Mouse (Mus musculus): ENCODE data around the gene Mboat2.

Mboat2 gene

DNA sequence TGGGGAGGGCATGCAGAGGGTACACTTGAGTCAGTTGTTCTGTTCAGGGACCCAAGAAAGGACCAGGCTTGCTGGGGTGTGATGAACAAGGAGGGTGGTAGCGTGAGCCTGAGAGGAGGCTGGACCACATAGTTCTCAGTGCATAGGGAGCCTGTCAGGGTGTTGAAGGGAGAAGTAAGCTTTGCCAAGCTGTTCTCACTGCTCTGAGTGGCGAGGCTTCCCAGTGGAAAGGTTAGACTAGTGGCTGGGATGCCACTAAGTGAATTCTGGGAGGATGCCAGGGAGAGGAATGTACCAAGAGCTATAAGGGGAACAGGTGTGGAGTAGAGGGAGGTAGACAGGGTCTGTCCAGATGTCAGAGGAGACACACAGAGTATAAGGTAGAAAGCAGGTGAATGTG, 77.2 kb downstream of the Mboat2 start:
- no peak for DNase-seq

DNA sequence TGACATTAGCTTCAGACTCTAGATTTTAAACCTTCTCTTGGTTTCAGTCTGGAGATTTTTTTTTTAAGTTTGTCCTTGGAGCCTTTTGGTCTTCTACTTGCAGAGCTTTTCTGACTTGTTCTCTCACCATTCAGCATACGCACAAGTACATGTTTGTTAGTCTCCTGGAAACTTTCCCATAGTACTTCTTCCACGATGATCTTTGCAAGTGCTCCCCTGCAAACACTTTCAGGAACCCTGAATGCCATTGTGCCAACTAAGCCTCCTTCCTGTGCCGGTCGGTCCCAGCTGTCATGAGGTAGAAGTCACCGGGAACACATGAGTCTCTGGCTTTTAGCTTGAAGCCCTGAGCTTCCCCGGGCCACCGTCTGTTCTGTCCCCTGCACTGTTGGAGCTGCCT, 79.0 kb downstream of the Mboat2 start:
- DNase-seq = no peak

DNA sequence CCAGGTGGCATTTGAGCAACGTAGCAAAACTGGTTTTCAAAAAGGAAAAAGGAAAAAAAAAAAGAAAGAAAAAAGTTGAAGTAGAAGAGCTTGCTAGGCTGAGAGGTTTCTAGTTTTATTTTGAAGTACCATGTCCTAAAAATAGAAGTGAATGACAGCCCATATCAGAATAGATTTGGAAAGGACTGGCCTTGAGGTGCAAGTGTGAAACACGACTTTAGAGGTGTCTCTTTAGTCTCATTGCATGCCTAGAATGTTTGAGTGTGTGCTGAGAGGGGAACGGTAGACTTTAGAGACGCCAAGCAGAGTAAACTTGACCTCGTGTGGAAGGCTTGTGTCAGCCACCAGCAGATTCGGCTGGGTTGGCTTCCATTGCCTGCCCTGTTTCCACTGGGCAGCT, 81.5 kb downstream of the Mboat2 start:
- no peak for DNase-seq

DNA sequence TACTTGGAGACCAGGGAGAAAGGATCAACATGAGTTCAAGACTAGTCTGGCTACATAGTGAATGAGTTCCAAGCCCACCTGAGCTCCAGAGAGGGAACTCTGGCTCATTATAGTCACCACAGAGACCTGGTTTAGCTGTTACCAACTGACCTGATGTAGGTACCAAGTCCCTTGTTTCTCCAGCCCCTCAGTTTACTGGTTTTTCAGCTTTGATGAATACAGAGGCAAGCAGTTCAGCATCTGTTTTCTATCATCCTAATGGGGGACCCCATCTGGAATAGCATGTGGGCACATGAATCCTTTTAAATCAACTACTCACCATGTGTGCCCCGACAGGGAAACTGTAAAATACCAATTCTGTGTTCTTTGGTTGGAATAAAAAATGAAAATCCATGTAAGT, 82.2 kb downstream of the Mboat2 start:
- DNase-seq = no peak

DNA sequence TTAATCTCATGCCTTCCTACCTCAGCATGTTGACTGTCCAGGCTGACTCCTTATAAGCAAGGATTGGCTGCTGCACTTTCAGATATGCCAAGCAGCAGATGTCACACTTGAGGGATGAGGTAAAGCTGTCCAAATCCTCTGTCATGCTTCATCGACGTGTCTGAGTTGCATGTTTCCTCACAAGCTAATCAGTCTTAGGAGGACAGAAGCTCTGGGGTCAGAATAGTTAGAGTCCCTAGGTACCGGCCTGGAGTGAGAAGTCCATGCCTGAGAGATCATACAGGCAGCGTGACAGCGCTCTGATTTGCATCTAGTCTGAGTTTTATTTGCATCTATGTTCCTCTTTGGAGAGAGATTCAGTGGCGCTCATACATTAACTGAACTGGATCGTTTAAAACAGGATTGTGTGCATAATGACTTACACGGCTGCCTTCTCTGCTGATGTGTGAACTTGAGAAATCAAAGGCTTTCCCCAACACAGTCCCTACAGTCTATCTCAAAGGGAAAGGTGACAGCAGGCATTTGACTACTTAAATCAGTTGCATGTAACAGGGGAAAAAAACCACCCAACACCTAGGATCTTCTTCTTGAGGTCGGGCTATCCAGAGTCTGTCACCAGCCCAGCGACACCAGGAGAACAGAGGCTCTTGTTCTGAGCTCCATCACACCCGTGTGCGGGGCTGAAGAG, 88.0 kb downstream of the Mboat2 start:
- DNase-seq = no peak

DNA sequence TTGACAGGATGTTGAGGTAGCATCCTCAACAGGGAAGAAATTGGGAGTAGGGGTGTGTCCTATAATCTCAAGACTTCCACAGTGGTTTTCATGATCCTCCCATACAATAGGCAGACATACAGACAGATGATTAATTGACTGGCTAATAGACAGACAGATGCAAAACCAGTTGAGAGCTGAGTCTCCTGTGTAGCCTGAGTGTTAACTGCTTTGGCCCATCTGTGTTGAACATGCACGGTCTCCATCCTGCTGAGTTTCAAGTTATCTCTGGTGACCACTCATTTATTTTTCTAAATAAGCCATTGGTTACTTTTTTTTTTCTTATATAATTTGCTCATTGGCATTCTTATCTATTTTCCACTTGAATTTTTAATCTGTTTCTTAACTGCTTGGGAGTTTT, 90.2 kb downstream of the Mboat2 start:
- no peak for DNase-seq

DNA sequence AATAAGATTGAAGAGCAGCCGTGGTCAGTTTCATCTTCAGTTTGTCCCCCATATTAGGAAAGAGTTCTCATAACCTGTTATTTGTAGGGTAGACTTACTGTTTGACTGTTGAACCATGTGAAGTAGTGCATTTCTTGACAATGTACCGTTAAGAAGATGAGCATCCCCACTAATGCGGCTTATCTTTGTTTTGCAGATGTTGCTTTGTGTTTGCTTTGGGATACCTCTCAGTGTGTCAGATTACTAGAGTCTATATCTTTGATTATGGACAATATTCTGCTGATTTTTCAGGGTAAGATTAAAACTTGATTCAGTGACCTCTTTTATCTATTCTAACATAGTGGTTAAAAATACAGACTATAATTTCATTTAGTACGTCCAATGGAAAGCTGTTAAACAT, 93.3 kb downstream of the Mboat2 start:
- DNase-seq = no peak

DNA sequence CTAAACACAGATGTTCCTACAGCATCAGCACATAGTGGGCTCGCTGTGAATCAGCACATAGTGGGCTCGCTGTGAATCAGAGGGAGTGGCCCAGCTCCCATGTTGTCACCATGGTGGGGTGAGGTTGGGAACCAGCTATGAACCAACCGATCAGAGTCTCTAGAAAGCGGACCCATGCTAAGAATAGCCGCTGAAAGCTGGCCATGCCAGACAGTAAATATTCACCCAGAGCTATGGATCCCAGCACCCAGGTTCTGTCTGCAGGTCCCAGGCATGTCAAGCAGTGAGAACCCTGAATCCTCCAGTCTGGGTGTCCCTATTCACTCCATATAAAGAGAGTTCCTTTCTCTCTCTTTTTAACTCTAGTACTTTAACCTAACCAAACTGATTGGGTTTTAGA, 94.6 kb downstream of the Mboat2 start:
- no peak for DNase-seq

DNA sequence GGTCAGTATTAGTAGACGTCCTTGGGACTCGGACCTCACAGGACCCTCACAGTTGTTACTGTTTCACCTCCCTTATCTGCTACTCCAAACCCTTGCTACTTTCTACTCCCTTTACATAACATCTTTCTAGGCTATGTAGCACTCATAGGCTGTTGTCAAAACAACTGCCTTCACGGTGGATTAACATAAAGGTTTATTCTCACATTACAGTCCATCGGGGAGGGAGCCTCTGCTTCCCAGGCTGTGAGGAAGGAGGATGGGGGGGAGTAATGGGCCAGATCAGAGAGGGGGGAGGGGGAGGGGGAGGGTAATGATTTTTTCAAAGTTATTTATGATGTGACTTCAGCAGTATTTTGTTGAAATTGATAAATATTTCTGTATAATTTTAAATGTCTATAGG, 95.0 kb downstream of the Mboat2 start:
- no peak for DNase-seq

DNA sequence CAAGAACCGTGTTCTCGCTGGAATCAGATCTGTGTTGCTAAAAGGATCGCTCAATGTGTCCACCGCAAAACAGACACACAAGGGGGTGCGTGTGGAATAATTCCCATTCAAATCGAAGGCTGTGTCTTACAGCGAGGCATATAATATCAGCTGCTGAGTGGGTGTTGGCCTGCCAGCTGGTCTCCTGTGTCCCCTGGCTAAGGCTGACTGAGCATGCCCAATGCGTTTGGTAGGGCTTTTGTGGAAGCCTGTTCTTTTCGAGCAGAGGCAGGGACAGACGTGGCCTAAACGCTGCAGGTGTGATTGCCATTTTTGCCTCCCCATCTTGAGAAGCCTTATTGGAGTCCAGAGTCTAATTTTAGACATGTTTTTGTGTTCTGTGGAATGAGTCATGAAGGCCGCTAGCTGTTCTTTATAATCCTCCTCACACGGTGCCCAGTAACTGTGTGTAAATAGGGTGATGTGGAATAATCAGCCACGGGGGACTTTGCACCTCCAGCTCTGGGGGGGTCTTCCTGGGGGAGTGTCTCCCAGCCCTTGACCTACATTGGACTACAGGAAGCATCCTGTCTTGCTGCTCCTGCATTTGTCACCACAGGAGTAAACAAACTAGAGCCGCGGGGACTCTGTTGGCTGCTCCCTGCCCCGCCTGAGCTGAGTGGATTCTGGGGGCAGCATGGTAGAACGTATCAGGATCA, 97.5 kb downstream of the Mboat2 start:
- no peak for DNase-seq

DNA sequence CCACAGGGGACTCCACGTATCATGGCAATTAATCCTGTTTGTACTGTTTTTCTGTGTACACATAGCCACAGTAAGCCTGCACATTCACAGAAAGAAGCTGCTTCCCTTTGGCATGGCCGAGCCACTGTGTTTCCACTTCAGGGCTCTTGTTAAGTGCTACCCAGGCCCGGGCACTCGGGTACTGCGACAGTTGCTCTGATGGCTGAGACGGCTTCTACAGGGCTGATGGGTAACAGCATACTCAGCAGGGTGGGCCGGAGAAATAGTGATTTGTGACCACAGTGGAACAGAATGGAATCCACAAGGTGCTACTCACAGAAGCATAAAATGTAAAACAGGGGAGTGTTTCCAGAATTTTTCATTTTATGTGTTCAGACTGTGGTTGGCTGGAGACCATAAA, 98.4 kb downstream of the Mboat2 start:
- no peak for DNase-seq

DNA sequence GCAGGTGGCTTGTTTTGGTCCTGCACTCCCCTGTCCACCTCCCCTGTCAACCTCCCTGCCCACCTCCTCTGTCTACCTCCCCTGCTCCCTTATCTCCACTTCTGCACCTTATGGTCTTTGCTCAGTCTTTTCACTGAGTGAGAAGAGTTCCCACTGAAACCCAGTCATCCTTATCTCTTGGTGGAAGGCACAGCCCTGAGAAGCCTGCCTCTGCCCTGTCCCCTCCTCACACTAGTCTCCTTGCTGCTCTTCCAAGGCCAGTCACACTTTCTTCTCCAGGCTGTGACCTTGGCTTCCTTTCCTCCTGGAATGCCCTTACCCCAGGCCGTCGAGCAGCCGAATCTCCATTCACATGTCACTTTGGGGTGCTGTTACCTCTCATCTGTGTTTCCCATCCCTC, 100.1 kb downstream of the Mboat2 start:
- no peak for DNase-seq

DNA sequence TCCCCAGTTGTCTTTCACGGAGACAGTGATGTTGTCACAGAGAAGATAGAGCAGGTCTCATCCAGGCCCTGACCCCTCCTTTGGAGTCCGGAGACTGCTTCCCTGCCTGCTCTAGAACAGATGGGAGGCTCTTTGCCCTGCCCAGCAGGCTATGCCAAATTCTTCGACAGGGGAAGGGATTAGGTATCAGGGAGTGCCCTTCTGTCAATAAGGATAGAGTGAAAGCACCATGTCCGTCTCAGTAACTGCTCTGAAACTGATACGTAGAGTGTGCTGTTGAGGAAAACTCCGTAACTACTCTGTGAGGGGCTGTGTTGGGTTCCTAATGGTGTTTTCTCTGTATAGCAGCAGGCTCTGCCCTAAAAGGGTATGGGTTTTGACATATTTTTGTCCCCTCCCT, 101.4 kb downstream of the Mboat2 start:
- DNase-seq = no peak

DNA sequence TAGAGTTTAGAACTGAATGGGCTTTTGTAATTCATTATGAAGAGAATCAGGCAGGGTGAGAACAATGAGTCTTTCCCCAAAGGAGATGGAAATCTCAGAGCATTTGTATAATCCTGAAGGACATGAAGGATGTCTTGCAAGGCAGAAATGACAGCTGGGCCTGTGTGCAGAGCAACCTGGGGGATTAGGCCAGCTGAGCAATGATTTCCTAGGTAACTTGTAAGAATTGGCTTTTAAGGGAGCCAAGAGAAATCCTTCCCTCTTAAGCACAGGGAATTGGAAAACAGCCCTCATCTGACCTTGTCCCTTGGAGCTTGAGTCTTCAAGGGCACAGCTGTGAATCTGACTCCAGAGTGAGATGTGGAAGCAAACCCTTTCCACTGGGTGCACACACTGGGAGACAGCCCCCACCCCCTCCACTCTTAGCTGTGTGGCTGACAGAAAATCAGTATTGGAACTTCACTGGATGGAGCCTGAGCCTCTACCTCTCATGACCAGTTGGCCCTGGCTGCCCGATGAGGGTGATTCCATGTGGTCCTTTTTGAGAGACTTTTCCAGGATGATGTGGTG, 102.6 kb downstream of the Mboat2 start:
- no peak for DNase-seq

DNA sequence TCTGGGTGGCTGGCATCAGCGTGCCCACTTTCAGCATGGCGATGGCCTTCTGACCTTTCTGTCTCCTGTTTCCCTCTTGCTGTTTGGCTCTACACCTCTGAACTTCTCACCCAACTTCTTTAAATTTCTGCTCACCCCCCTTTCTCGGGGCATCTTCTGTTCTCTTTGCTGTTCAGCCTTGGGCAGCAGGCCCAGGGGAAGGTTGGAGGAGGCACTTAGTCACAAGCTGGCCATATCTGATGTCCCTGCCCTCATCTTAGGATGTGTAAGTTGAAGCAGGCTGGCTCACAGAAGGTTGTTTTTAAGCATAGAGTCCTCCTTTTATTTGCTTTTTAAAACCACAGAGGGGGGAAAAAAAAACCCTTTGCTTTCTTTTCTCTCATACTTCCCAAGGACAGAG, 103.3 kb downstream of the Mboat2 start:
- DNase-seq = no peak

DNA sequence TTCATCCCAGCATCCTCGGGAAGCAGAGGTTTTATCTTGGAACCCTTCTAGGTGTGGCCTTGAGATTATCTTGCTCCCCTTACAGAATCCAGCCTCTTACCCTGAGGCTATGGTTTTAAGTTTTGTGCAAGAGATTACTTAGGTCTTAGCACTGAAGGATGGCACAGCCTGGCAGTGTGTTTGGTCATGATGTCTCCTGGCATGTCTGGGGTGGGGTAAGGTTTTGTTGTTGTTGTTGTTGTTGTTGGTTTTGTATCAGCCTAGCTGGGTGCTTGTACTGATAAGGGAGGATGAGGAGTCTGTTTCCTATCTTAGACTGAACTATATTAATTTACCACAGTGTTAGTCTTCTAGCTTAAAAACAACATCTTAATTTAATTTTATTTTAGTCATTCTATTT, 105.6 kb downstream of the Mboat2 start:
- no peak for DNase-seq

DNA sequence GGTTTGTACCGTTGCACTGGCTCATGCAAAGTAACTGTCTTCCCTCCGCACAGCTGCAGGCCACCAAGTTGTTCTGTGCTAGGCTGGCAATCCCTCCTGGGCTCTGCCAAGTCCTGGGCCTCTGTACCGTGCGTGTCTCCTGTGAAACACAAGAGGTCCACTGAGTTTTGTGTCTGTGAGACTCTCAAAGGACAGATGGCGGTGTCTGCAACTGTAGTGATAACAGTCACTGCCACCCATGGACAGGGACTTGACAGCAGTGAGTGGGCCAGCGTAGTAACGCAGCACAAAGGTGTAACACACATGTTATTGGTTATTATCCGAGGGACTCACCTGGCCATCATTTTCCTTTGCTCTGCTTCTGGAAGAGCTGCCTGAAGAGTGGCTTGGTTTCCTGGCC, 108.7 kb downstream of the Mboat2 start:
- DNase-seq = no peak

DNA sequence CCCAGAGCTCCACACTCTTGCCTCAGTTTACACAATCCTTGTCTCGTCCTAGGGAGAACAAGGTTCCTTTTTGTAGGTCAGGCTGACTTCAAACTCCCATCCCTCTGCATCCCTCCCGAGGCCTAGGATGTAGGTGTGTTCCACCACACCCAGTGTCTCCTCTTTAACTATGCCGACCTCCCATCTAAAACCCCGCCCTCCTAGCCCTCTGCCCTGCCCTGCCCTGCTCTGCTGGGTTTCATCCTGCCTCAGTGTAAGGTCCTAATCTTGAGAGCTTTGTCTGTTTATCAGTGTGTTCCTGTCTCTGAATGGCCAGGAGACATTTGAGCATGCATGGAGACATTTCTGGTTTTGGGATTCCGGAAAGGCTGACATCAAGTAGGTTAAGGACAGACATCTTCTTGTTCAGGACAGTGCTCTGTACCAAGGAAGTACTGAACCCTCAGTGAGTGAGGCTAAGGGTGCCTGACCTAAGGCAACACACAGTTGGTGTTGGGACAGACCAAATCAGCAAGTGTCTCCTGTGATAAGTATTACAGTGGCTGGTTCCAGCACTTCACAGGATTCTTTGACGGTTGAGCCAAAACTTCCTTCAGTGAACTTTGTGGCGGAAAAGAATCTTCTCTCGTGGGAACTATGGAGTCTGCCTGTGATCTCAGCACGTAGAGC, 112.1 kb downstream of the Mboat2 start:
- DNase-seq = no peak

DNA sequence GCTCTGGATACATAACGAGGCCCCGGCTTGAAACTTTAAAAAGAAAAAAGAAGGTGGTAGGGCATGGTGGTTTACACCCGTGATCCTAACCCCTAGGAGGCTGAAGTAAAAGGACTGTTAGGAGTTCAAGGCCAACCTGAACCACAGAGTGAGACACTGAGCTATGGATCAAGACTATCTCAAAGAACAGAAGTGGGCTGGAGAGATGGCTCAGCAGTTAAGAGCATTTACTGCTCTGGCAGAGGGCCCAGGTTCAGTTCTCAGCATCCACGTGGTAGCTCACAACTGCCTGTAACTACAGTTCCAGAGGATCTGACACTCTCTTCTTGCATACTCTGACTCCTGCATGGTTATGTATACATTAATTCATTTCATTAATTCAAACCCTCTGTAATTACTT, 112.7 kb downstream of the Mboat2 start:
- DNase-seq = no peak

DNA sequence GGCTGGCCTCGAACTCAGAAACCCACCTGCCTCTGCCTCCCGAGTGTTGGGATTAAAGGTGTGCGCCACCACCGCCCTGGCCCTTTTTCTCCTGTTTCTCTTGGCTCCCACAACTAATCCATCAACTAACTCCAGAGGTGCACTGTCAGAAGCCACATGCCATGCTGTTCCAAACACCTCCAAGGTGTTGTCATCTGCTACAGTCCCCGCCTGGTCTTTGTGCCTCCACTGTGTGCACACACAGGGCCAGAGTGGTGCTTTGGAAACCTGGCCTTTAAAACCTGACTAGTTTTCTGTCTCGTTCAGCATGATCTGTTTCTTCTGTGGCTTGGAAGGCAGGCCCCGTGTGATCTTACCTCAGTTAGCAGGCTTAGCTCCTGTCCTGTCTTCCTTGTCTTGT, 113.9 kb downstream of the Mboat2 start:
- no peak for DNase-seq

DNA sequence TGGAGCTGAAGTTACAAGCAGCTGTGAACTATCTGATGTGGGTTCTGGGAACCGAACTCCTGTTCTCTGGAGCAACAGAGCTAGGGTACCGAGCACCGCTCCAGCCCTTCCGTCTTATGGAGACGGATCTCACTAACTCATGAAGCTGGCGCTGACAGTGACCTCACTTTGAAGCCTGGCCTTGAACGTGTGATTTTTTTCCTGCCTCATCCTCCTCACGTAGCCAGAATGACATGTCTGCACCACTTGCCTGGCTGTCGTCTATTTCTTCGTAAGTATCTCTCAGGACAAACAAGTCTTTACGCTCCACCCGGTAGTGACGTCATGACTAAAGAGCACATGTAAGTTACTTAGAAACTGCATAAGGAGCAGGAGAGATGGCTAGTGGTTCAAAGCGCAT, 116.4 kb downstream of the Mboat2 start:
- DNase-seq = no peak

DNA sequence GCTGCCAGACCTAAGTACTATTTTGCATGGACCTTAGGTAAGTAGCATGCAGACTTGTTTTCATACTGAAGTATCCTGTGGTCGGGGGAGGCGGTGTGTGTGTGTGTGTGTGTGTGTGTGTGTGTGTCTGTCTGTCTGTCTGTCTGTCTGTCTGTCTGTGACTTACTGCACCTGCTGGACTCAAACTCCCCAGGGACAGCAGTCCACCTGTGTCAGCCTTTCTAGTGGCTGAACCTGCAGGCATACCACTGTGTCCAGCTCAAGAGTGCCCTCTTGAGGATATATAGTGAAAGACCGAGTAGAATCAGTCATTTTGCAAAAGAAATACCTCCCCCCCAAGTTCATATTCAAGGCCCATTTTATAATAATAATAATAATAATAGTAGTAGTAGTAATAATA, 117.7 kb downstream of the Mboat2 start:
- DNase-seq = no peak

DNA sequence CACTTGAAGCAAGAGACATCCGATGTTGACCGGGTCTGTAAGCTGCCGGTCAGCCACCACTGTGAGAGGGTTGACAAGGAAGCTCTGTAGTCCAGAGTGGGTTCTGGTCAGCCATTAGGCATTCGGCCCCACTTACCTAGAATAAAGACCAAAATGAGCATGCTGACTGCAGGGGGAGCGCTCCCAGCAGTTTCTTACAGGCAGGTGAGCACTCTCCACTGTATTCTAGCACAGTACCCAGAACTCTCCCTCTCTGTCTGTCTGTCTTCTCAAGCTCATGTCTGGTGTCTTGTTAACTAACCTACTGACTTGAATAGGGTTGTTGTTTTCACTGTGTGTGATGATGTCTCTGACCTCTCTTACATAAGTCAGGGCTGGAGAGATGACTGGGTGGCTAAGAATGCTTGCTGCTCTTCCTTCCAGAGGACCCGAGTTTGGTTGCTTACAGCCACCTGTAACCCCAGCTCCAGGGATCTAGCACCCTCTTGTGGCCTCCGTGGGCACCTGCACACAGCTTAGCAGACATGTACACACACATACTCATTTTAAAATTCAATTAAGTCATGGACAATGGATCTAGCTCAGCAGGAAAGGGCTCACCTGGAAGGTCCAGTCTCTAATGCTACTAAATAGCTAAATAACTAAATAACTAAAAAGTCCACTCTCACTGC, 119.8 kb downstream of the Mboat2 start:
- no peak for DNase-seq

DNA sequence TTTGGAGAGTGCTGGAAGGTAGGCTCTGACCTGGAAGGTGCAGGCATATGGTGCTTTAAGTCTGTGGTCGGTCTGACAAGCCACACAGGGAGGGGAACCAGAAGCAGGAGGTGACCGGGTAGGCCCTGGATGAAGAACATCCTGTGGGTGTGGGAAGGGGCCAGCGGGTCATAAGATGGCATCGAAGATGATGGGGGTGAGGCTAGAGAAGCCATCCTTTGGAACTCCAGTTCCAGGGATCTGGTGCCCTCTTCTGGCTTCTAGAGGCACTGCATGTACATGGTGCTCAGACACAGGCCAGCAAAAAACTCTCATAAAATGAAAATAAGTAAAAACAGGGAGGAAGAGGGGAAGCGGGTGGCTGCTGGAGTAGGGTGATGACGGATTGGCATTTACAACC, 121.5 kb downstream of the Mboat2 start:
- DNase-seq = no peak
